Mouse (Mus musculus) heart, postnatal 0 days (tissue): ENCODE data around the gene Camk1g. TPM values are rescaled to one million over a fixed set of nuclear protein-coding genes. Genes with fewer than 3 reads are reported as not detected.

Source experiments
- ATAC-seq: fragments of 200-750 bp; cut with Nextera tagmentation; 2 replicates; pipeline ENCODE4 v1.8.0; 2017; ENCODE audit warnings: low read depth, moderate number of reproducible peaks, moderate library complexity; ENCODE audit not compliant: insufficient read depth
- DNase-seq: peaks from one replicate; pipeline ENCODE4 v3.0.0-alpha.2; 2016; ENCODE audit warnings: low spot score
- H3K27ac ChIP-seq: fragments of 300-500 bp; sonication (generic); 2 replicates; pipeline ENCODE4 v1.5.1; 2014; ENCODE audit warnings: low read depth, mild to moderate bottlenecking
- H3K27me3 ChIP-seq: fragments of 300-500 bp; sonication (generic); 2 replicates; pipeline ENCODE4 v1.6.1; 2014; ENCODE audit warnings: low read length, mixed read lengths; ENCODE audit not compliant: control insufficient read depth, insufficient read depth
- H3K36me3 ChIP-seq: fragments of 300-500 bp; sonication (generic); replicated peaks from 2 replicates; pipeline ENCODE4 v1.6.1; 2014; ENCODE audit warnings: low read length, mixed read lengths; ENCODE audit not compliant: control insufficient read depth, insufficient read depth
- H3K4me1 ChIP-seq: fragments of 300-500 bp; sonication (generic); 2 replicates; pipeline ENCODE4 v1.6.1; 2014; ENCODE audit warnings: antibody characterized with exemption; ENCODE audit not compliant: control insufficient read depth, insufficient read depth
- H3K4me2 ChIP-seq: fragments of 300-500 bp; sonication (generic); 2 replicates; pipeline ENCODE4 v1.6.1; 2014; ENCODE audit warnings: low read depth, mild to moderate bottlenecking, low read length, moderate library complexity
- H3K4me3 ChIP-seq: fragments of 300-500 bp; sonication (generic); 2 replicates; pipeline ENCODE4 v1.5.1; 2014; ENCODE audit warnings: low read depth, low read length
- H3K9ac ChIP-seq: fragments of 300-500 bp; sonication (generic); replicated peaks from 2 replicates; pipeline ENCODE4 v1.6.1; 2014; ENCODE audit warnings: low read depth, low read length, mixed read lengths
- H3K9me3 ChIP-seq: fragments of 300-500 bp; sonication (generic); replicated peaks from 2 replicates; pipeline ENCODE4 v1.6.1; 2016; ENCODE audit warnings: low read length; ENCODE audit not compliant: control insufficient read depth
- CTCF ChIP-seq: IDR thresholded peaks from 2 replicates; pipeline ENCODE4 v1.5.1; 2016; ENCODE audit warnings: antibody characterized with exemption, control low read depth, low read depth
- EP300 ChIP-seq: IDR thresholded peaks from 2 replicates; pipeline ENCODE4 v1.6.1; 2016; ENCODE audit warnings: antibody characterized with exemption, low read depth
- WGBS: fragments of 180-500 bp; shearing (Covaris S2); extraction: QIAGEN DNeasy Blood & Tissue Kit; methylation state at CpG from one replicate; pipeline ENCODE4 v1.1.7; 2014; 5-methylcytosine and 5-hydroxymethylcytosine counted together
- polyA plus RNA-seq: library from polyadenylated mRNA; unstranded; fragments of >200 nt; fragmentation: Nextera tagmentation; extraction: Ambion mirVana; gene quantifications from 2 replicates; pipeline ENCODE4 v1.2.1, GENCODE M21; 2015
- total RNA-seq: library from RNA; depleted of rRNA; stranded (reverse); fragments of >200 nt; gene quantifications from 2 replicates; pipeline ENCODE4 v1.2.3, GENCODE M21; 2014; ENCODE audit warnings: low replicate concordance

Camk1g gene
- total and polyA plus RNA-seq, 2 experiments from 2014 or later, result 9.7 to 14.3 TPM

GRCm38 (mm10) chr1:193319721-193320120, 50.4 kb downstream of the Camk1g start:
- WGBS, result 42% methylated on average over 3 of the region's 3 CpGs
- ATAC-seq, result no peak

GRCm38 (mm10) chr1:193317159-193317559, 52.9 kb downstream of the Camk1g start:
- H3K27me3 ChIP-seq, result no peaks in the 10 kb centered on the region
- H3K36me3 ChIP-seq, result no peaks in the 10 kb centered on the region
- no peaks in the 10 kb centered on the region for H3K9me3 ChIP-seq
- DNase-seq (peak; percentile 91), ATAC-seq (peak; percentile 87)
- WGBS, result 20% methylated on average over 6 of the region's 6 CpGs
- peaks cover 38% of the 10 kb centered on the region for H3K4me1 ChIP-seq
- H3K4me3 ChIP-seq, result no peak overlapping the region
- H3K4me2 ChIP-seq, result no peak overlapping the region
- no peak overlapping the region for H3K9ac ChIP-seq
- peak; percentile 57; the same call in 1 of the 2 replicates for TF ChIP-seq EP300
- TF ChIP-seq CTCF, result no peak
- peak overlapping the region; percentile 91 for H3K27ac ChIP-seq

More at GRCm38 (mm10) chr1:193319721-193320120, 50.4 kb downstream of the Camk1g start:
- Histone ChIP-seq H3K4me1 (peaks cover 29% of the 10 kb centered on the region), H3K36me3 (no peaks in the 10 kb centered on the region), H3K4me2 (no peak overlapping the region), H3K4me3 (no peak overlapping the region), H3K9me3 (no peaks in the 10 kb centered on the region), H3K9ac (no peak overlapping the region), H3K27ac (no peak overlapping the region), H3K27me3 (no peaks in the 10 kb centered on the region)
- no peak for DNase-seq
- TF ChIP-seq EP300 (no peak), CTCF (no peak)

DNA sequence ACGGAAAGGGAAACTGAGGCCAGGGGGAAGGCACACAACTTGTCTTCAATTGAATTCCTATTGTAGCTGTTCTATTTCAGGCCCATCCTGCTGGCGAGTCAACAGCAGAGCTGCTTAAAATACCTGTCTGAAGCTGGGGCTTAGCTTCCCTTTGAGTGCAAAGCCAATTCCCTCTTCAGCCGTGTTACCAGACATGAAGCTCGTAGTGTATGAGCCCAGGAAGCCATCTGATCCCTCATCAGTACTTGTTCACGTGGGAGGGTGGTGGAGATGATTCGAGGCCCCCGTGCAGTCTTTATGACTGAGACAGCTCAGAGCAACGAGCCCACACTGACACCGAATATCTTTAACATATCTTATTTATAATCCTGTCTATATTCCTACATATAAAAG, 53.7 kb downstream of the Camk1g start:
- Histone ChIP-seq H3K9me3 (no peaks in the 10 kb centered on the region), H3K4me1 (peaks cover 41% of the 10 kb centered on the region), H3K4me3 (no peak overlapping the region), H3K36me3 (no peaks in the 10 kb centered on the region), H3K27me3 (no peaks in the 10 kb centered on the region), H3K27ac (peak overlapping the region; percentile 91), H3K9ac (no peak overlapping the region), H3K4me2 (no peak overlapping the region)
- ATAC-seq (peak; percentile 9; the same call in 1 of the 2 replicates), DNase-seq (no peak)
- WGBS, result 27% methylated on average over 9 of the region's 9 CpGs
- TF ChIP-seq CTCF (no peak), EP300 (no peak)

DNA sequence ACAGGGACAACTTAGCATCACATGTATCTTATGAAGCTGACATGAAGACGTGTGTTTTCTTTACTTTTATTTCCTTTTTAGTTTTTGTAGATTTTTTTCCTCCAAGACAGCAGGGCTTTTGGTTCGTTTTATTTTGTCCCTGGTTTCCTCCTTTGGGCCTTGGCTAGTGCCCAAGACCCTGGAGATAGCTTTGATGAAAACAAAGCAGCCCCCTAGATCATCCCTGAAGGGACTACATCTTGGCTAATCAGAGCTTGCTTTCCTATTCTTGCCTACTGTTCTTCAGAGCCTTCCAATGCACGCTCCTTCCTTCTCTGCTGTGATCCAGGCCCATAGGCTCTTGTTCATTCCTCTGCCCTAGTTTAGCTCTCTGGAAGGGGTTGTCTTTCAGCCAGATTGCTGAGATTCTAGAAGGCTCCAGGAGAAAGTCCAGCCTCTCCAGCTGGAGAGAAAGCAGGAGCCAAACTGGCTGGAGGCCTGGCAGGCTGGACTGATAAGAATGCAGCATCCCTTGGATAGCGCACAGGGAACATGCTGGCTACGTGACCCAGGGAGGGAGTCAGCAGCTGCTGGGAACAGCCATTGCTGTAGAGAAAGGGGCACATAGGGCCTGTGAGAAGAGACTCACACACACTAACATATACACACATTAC, 54.3 kb downstream of the Camk1g start:
- WGBS, result 17% methylated on average over 5 of the region's 5 CpGs

DNA sequence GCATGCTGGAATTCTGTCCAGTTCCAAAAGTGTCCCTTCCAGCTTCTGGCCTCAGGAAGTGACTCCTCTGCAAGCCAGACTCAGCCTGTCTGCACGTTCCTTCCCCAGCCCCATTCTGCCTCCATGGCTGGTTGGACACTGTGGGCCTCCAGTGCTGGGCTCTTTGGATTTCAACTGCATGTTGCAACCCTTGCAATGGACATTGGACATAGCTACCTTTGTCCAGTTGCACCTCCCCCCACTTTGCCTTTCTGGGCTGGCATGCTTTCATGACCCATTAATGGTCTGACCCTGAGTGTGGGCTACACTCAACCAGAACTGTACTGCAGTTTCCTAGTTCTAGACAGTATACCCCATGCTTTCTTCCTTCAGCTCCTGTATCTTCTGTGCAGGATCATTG, 58.5 kb downstream of the Camk1g start:
- no peak for ATAC-seq
- WGBS, result 33% methylated on average over 1 of the region's 1 CpGs
- Histone ChIP-seq H3K9me3 (no peaks in the 10 kb centered on the region), H3K9ac (no peak overlapping the region), H3K36me3 (no peaks in the 10 kb centered on the region), H3K4me2 (no peak overlapping the region), H3K4me3 (no peak overlapping the region), H3K27ac (no peak overlapping the region), H3K27me3 (no peaks in the 10 kb centered on the region), H3K4me1 (peaks cover 43% of the 10 kb centered on the region)
- no peak for DNase-seq
- TF ChIP-seq CTCF (no peak), EP300 (no peak)

More for the DNA sequence above, 54.3 kb downstream of the Camk1g start:
- DNase-seq (peak; percentile 92), ATAC-seq (peak; percentile 81)
- Histone ChIP-seq H3K36me3 (no peaks in the 10 kb centered on the region), H3K9ac (no peak overlapping the region), H3K27ac (peak overlapping the region; percentile 91), H3K9me3 (no peaks in the 10 kb centered on the region), H3K4me2 (no peak overlapping the region), H3K4me1 (peaks cover 45% of the 10 kb centered on the region), H3K27me3 (no peaks in the 10 kb centered on the region), H3K4me3 (no peak overlapping the region)
- TF ChIP-seq EP300 (peak; percentile 87; the same call in 1 of the 2 replicates), CTCF (no peak)
